Mouse (Mus musculus) activated CD4-positive, CD25-positive, alpha-beta regulatory T cell, adult 9 weeks (primary cell): ENCODE measurements around the gene Gtsf1l. TPM values are rescaled to one million over a fixed set of nuclear protein-coding genes. Genes with fewer than 3 reads are reported as not detected.

Experiments used
- polyA plus RNA-seq: library from polyadenylated mRNA; unstranded; fragments of 100-300 nt; shearing (Covaris generic); gene quantifications from one replicate; pipeline ENCODE4 v1.2.1, GENCODE M21; 2017

The Gtsf1l gene
- polyA plus RNA-seq: not detected

GRCm38 (mm10) chr2:163087728-163088127, at the start of gene Gtsf1l:
Gene Gtsf1l, minus strand, starts transcription at chr2:163087855.

GRCm38 (mm10) chr2:163054335-163054840, 33.3 kb downstream of the Gtsf1l start, which contains the start of gene Mybl2:
Gene Mybl2, plus strand, starts transcription at chr2:163054687.

Other genes with a start within 250 kb of the Gtsf1l start
- gene Srsf6, start 156.3 kb downstream of the Gtsf1l start, polyA plus RNA-seq: 49.7 TPM
- not detected for gene L3mbtl1, start 144.4 kb downstream of the Gtsf1l start, polyA plus RNA-seq
- not detected for gene Sgk2, start 100.5 kb downstream of the Gtsf1l start, polyA plus RNA-seq
- gene Ift52, start 70.5 kb downstream of the Gtsf1l start, polyA plus RNA-seq: 65.6 TPM
- gene Mybl2, start 33.2 kb downstream of the Gtsf1l start, polyA plus RNA-seq: 5.1 TPM
- gene Tox2, start 115.3 kb upstream of the Gtsf1l start, polyA plus RNA-seq: 15.7 TPM